Mouse (Mus musculus) spleen, adult 2 months (tissue): Measurements from ENCODE around the gene Haus3.

Source experiments
- CTCF ChIP-seq: fragments of 200-500 bp; IDR thresholded peaks from 2 replicates; pipeline ENCODE4 v1.5.1; 2011; ENCODE audit warnings: mild to moderate bottlenecking, inconsistent platforms; ENCODE audit not compliant: insufficient read depth, insufficient read length, insufficient replicate concordance; ENCODE audit errors: extremely low read depth
- POLR2A ChIP-seq: fragments of 200-500 bp; IDR thresholded peaks from 2 replicates; pipeline ENCODE4 v1.6.1; 2011; ENCODE audit warnings: low read depth, low read length, inconsistent platforms

DNA sequence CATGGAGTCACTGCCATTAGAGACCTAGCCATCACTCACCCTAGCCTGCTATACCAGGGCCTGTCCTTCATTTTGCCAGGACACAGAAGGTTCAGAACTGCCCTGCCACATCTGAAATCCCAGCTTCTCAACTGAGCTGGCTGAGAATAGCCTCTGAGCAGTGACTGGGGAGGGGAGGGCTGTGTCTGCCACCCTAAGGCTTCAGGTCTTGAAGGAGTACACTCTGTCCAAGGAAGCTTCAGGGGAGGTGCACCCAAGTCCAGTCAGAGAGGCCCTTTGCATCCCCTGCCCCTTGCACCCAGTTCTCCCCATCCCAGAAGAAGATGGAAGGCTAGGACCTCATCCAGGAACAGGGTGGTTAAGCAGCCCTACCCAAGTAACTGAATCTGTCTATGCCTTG is 16.5 kb upstream of the Haus3 start:
- no peak for TF ChIP-seq CTCF
- TF ChIP-seq POLR2A = no peak
